Mouse (Mus musculus) lung, adult 10 weeks (tissue): ENCODE measurements around the gene Ang2. TPM values are rescaled to one million over a fixed set of nuclear protein-coding genes. Genes with fewer than 3 reads are reported as not detected.

Experiments
- polyA plus RNA-seq: library from polyadenylated mRNA; stranded (reverse); fragments of 350-450 nt; fragmentation: Illumina TruSeq; extraction: RNeasy Lipid Tissue Mini Kit (QIAGEN cat#74804); gene quantifications from one replicate; pipeline ENCODE4 v1.2.3, GENCODE M21; 2014; ENCODE audit warnings: low read depth, low replicate concordance; ENCODE audit not compliant: insufficient read depth

The Ang2 gene
- polyA plus RNA-seq: not detected

GRCm38 (mm10) chr14:51199098-51200023 lies at the start of gene Ang2:
Gene Ang2 (minus strand): TSS chr14:51199148.

GRCm38 (mm10) chr14:51203115-51203514 lies 4.2 kb upstream of the Ang2 start, which contains the start of gene Ear14:
Gene Ear14 (plus strand): TSS chr14:51203391.

GRCm38 (mm10) chr14:51161976-51162375 lies 37.0 kb downstream of the Ang2 start, which contains the start of gene Rnase2b:
Gene Rnase2b (plus strand): TSS chr14:51162260.

GRCm38 (mm10) chr14:51146685-51147084 lies 52.3 kb downstream of the Ang2 start, which contains the start of gene Rnase1:
Gene Rnase1 (minus strand): TSS chr14:51146785.

Other genes starting within 250 kb of the Ang2 start
- 1.7 TPM for gene Pnp2, start 243.2 kb downstream of the Ang2 start, polyA plus RNA-seq
- gene Rnase10, start 191.4 kb downstream of the Ang2 start, polyA plus RNA-seq: not detected
- not detected for gene Rnase9, start 157.3 kb downstream of the Ang2 start, polyA plus RNA-seq
- not detected for gene Rnase11, start 149.0 kb downstream of the Ang2 start, polyA plus RNA-seq
- gene Rnase12, start 141.5 kb downstream of the Ang2 start, polyA plus RNA-seq: not detected
- gene Olfr750, start 124.7 kb downstream of the Ang2 start, polyA plus RNA-seq: 1.1 TPM
- 581 TPM for gene Rnase4, start 108.1 kb downstream of the Ang2 start, polyA plus RNA-seq
- 75.0 TPM for gene Ang, start 108.0 kb downstream of the Ang2 start, polyA plus RNA-seq
- gene Eddm3b, start 84.7 kb downstream of the Ang2 start, polyA plus RNA-seq: not detected
- 18.2 TPM for gene Rnase6, start 75.2 kb downstream of the Ang2 start, polyA plus RNA-seq
- gene Rnase1, start 52.4 kb downstream of the Ang2 start, polyA plus RNA-seq: not detected
- gene Rnase2b, start 36.9 kb downstream of the Ang2 start, polyA plus RNA-seq: not detected
- gene Ear14, start 4.2 kb upstream of the Ang2 start, polyA plus RNA-seq: not detected
- gene Rnase2a, start 57.0 kb upstream of the Ang2 start, polyA plus RNA-seq: not detected
- gene Gm7247, start 162.6 kb upstream of the Ang2 start, polyA plus RNA-seq: not detected
- gene Vmn2r88, start 211.7 kb upstream of the Ang2 start, polyA plus RNA-seq: not detected